In the genomic region with DNA sequence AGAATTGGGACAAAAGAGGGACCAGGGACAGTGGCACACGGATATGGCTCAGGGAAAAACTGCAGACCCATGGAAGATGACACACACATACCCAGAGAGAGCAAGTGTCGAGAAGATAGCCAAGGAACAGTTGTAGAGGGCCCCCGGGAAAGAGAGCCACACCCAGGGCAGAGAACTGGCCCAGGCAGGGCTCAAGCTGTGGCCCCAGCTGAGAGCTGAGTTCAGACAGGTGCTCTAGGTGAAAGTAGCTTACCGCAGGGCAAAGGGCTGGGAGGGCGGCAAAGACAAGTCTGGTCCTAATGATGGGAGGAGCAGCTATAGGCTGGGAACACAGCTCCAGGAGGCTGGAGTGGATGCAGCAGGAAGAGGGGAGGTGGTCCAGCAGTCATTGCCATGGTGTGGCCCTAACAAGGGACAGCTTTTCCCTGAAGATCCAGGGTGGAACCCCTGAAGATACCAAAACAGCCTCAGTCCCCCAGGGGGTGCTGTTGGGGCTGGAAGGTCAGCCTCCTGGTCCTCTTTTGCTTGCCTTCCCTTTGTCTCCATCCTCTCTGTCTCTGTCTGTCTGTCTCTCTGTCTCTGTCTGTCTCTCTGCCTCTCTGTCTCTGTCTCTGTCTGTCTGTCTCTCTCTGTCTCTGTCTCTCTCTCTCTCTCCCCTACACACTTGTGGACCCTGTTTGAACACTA, we compare ENCODE assay signal across 22 mouse cellular contexts. TPM values are rescaled to one million over a fixed set of nuclear protein-coding genes. Genes with fewer than 3 reads are reported as not detected.
DNase-seq lines count a peak whose midpoint lies in the region; ATAC-seq and TF ChIP-seq lines count a peak whose summit lies in the region.
"Had no signal": no experiment of that assay in that cellular context is flagged by ENCODE, and none has a peak within 500 bp of the region (broad histone marks: within the 10 kb centered on the region; RNA-seq: fewer than 3 reads in every experiment).

No protein-coding gene starts in this region.

- no peaks in the 10 kb centered on the region for H3K4me1 ChIP-seq in kidney, postnatal 0 days (replicated peaks; ENCODE audit: insufficient read depth, low read length)
- H3K4me1 ChIP-seq in E14TG2a.4 (replicated peaks; ENCODE audit: low read depth, low read length): peaks cover 5% of the 10 kb centered on the region; the same call in 1 of the 2 replicates
- H3K4me1 ChIP-seq in intestine, embryonic 16.5 days (ENCODE audit: control insufficient read depth, insufficient read depth, low read length): peaks cover 3% of the 10 kb centered on the region; the same call in 1 of the 2 replicates
- H3K4me1 ChIP-seq in midbrain, embryonic 14.5 days (ENCODE audit: control insufficient read depth, insufficient read depth, low read length): no peaks in the 10 kb centered on the region
- H3K4me1 ChIP-seq: midbrain, embryonic 12.5 days had no signal

- no peak overlapping the region for H3K9ac ChIP-seq in kidney, postnatal 0 days (ENCODE audit: low read depth, low read length)
- H3K9ac ChIP-seq in intestine, embryonic 16.5 days (ENCODE audit: low read depth, low read length): no peak overlapping the region
- no peak overlapping the region for H3K9ac ChIP-seq in midbrain, embryonic 14.5 days (replicated peaks; ENCODE audit: low read length)
- H3K9ac ChIP-seq: embryonic facial prominence, embryonic 12.5 days; hindbrain, embryonic 15.5 days; liver, embryonic 13.5 days; midbrain, embryonic 12.5 days; neural tube, embryonic 13.5 days had no signal

- no peaks in the 10 kb centered on the region for H3K27me3 ChIP-seq in kidney, postnatal 0 days (ENCODE audit: insufficient read depth, low read length)
- H3K27me3 ChIP-seq in E14TG2a.4 (ENCODE audit: insufficient read depth, low read length): peaks cover 7% of the 10 kb centered on the region; the same call in 1 of the 2 replicates
- H3K27me3 ChIP-seq in intestine, embryonic 16.5 days (replicated peaks; ENCODE audit: control insufficient read depth, insufficient read depth, low read length): no peaks in the 10 kb centered on the region
- H3K27me3 ChIP-seq in midbrain, embryonic 14.5 days (ENCODE audit: control insufficient read depth, insufficient read depth, low read length): no peaks in the 10 kb centered on the region; the same call in 1 of the 2 replicates
- H3K27me3 ChIP-seq: hindbrain, embryonic 15.5 days; neural tube, embryonic 13.5 days had no signal

- H3K4me3 ChIP-seq in kidney, postnatal 0 days (replicated peaks; ENCODE audit: low read depth, low read length): no peak overlapping the region
- H3K4me3 ChIP-seq in E14TG2a.4 (replicated peaks; ENCODE audit: low read length): no peak overlapping the region
- no peak overlapping the region for H3K4me3 ChIP-seq in intestine, embryonic 16.5 days (ENCODE audit: low read length)
- H3K4me3 ChIP-seq in midbrain, embryonic 14.5 days (replicated peaks; ENCODE audit: low read depth, low read length): no peak overlapping the region
- H3K4me3 ChIP-seq: embryonic facial prominence, embryonic 12.5 days; heart, embryonic 10.5 days; hindbrain, embryonic 15.5 days; left cerebral cortex, adult 2 months; limb, embryonic 10.5 days; liver, embryonic 13.5 days; midbrain, embryonic 12.5 days; neural tube, embryonic 13.5 days had no signal

- WGBS in kidney, postnatal 0 days: 71% methylated on average over 5 of the region's 5 CpGs
- WGBS in intestine, embryonic 16.5 days: 62% methylated on average over 5 of the region's 5 CpGs
- 75% methylated on average over 5 of the region's 5 CpGs for WGBS in midbrain, embryonic 14.5 days

- H3K27ac ChIP-seq in kidney, postnatal 0 days: no peak overlapping the region
- H3K27ac ChIP-seq in intestine, embryonic 16.5 days (ENCODE audit: low read length): no peak overlapping the region
- no peak overlapping the region for H3K27ac ChIP-seq in midbrain, embryonic 14.5 days (replicated peaks; ENCODE audit: low read depth, low read length)
- H3K27ac ChIP-seq: embryonic facial prominence, embryonic 12.5 days; heart, embryonic 10.5 days; hindbrain, embryonic 15.5 days; left cerebral cortex, adult 2 months; limb, embryonic 10.5 days; liver, embryonic 13.5 days; midbrain, embryonic 12.5 days; neural tube, embryonic 13.5 days had no signal

- H3K4me2 ChIP-seq in kidney, postnatal 0 days (ENCODE audit: low read length): no peak overlapping the region
- no peak overlapping the region for H3K4me2 ChIP-seq in intestine, embryonic 16.5 days (ENCODE audit: low read depth, low read length)
- H3K4me2 ChIP-seq in midbrain, embryonic 14.5 days (ENCODE audit: low read length): no peak overlapping the region
- H3K4me2 ChIP-seq: embryonic facial prominence, embryonic 12.5 days; hindbrain, embryonic 15.5 days; liver, embryonic 13.5 days; midbrain, embryonic 12.5 days; neural tube, embryonic 13.5 days had no signal

- TF ChIP-seq CTCF in kidney, postnatal 0 days (IDR thresholded peaks at IDR 0.05; ENCODE audit: low read depth): 0 out of 2 replicates have a peak, but pooled peaks have one; percentile 7
- 0 out of 2 replicates have a peak, but pooled peaks have one; percentile 7 for TF ChIP-seq CTCF in E14TG2a.4 (conservative IDR thresholded peaks at IDR 0.05; ENCODE audit: low read length)

- H3K9me3 ChIP-seq in kidney, postnatal 0 days (replicated peaks; ENCODE audit: low read length): no peaks in the 10 kb centered on the region
- peaks cover 11% of the 10 kb centered on the region for H3K9me3 ChIP-seq in E14TG2a.4 (ENCODE audit: low read length)
- peaks cover 4% of the 10 kb centered on the region; the same call in 1 of the 2 replicates for H3K9me3 ChIP-seq in intestine, embryonic 16.5 days (ENCODE audit: control insufficient read depth, low read length)
- H3K9me3 ChIP-seq in midbrain, embryonic 14.5 days (ENCODE audit: control insufficient read depth, low read length): no peaks in the 10 kb centered on the region
- H3K9me3 ChIP-seq: embryonic facial prominence, embryonic 12.5 days; heart, embryonic 10.5 days; hindbrain, embryonic 15.5 days; limb, embryonic 10.5 days; liver, embryonic 13.5 days; midbrain, embryonic 12.5 days; neural tube, embryonic 13.5 days had no signal

- no peak for ATAC-seq in kidney, postnatal 0 days (replicated peaks; ENCODE audit: low FRiP score, low read depth)
- peak; percentile 76; the same call in 1 of the 2 replicates for ATAC-seq in intestine, embryonic 16.5 days
- ATAC-seq in midbrain, embryonic 14.5 days (ENCODE audit: low FRiP score, low TSS enrichment): no peak
- ATAC-seq: forebrain, embryonic 14.5 days had no signal

- no peaks in the 10 kb centered on the region for H3K36me3 ChIP-seq in kidney, postnatal 0 days (ENCODE audit: insufficient read depth, low read length)
- H3K36me3 ChIP-seq in E14TG2a.4 (ENCODE audit: insufficient read depth, low read length): no peaks in the 10 kb centered on the region
- no peaks in the 10 kb centered on the region for H3K36me3 ChIP-seq in intestine, embryonic 16.5 days (ENCODE audit: control insufficient read depth, insufficient read depth, low read length)
- H3K36me3 ChIP-seq in midbrain, embryonic 14.5 days (ENCODE audit: control insufficient read depth, insufficient read depth, low read length): no peaks in the 10 kb centered on the region
- H3K36me3 ChIP-seq: embryonic facial prominence, embryonic 12.5 days; G1E; heart, embryonic 10.5 days; hindbrain, embryonic 15.5 days; limb, embryonic 10.5 days; liver, embryonic 13.5 days; midbrain, embryonic 12.5 days; neural tube, embryonic 13.5 days had no signal

- no peak for DNase-seq in kidney, postnatal 0 days (ENCODE audit: low spot score)
- DNase-seq in kidney, adult 8-10 months: no peak
- DNase-seq in A20 (ENCODE audit: low read depth, low spot score): peak; percentile 36
- DNase-seq in lung, postnatal 14 days: no peak
- DNase-seq in midbrain, embryonic 14.5 days: no peak
- DNase-seq in frontal cortex, postnatal 10 days (ENCODE audit: low spot score in 2 of 2): no peak
- DNase-seq: heart, postnatal 10 days; kidney, adult 18-20 months; liver, embryonic 13.5 days; right cerebral cortex, adult 18-20 months had no signal

RNA-seq across cellular contexts. Expression of gene Ncf4, which starts 9.6 kb away (rescaled TPM):
- polyA plus RNA-seq in kidney, postnatal 0 days (2015; fragmentation: Nextera tagmentation; extraction: Ambion mirVana): 2.3 and 3.9 TPM in 2 replicates
- polyA plus RNA-seq in intestine, embryonic 16.5 days (2015; fragmentation: Nextera tagmentation; extraction: Ambion mirVana): 4.2 and 5.6 TPM in 2 replicates
- polyA plus RNA-seq in midbrain, embryonic 14.5 days (2014; fragmentation: Nextera tagmentation; extraction: Ambion mirVana): 0.47 and 0.96 TPM in 2 replicates

RNA-seq across cellular contexts. Expression of gene Pvalb, which starts 28.8 kb away (rescaled TPM):
- polyA plus RNA-seq in kidney, postnatal 0 days (2015; fragmentation: Nextera tagmentation; extraction: Ambion mirVana): 0.24 and 0.43 TPM in 2 replicates
- polyA plus RNA-seq in intestine, embryonic 16.5 days (2015; fragmentation: Nextera tagmentation; extraction: Ambion mirVana): not detected in 2 replicates
- 7.2 and 9.6 TPM in 2 replicates for polyA plus RNA-seq in midbrain, embryonic 14.5 days (2014; fragmentation: Nextera tagmentation; extraction: Ambion mirVana)
- polyA plus RNA-seq: G1E; limb, embryonic 10.5 days; liver, embryonic 13.5 days; stomach, embryonic 14.5 days had no signal
